Mouse (Mus musculus) gastrocnemius, adult 2 months (tissue): Measurements from ENCODE around the gene Wdr81. TPM values are rescaled to one million over a fixed set of nuclear protein-coding genes. Genes with fewer than 3 reads are reported as not detected.

ENCODE experiments used
- DNase-seq: peaks from one replicate; pipeline ENCODE4 v3.0.0; 2022
- H3K27ac ChIP-seq: fragments of 200-600 bp; 2 replicates; pipeline ENCODE4 v1.8.1; 2022; ENCODE audit warnings: mild to moderate bottlenecking
- H3K4me3 ChIP-seq: fragments of 200-600 bp; 2 replicates; pipeline ENCODE4 v1.8.1; 2022; ENCODE audit warnings: mild to moderate bottlenecking, moderate library complexity
- CTCF ChIP-seq: fragments of 200-600 bp; IDR thresholded peaks from 2 replicates; pipeline ENCODE4 v1.8.1; 2022; ENCODE audit warnings: antibody characterized with exemption, mild to moderate bottlenecking, moderate library complexity
- intact Hi-C: fragments of 180-260 bp; cut with DNase I; formaldehyde crosslinking; loops from one replicate; pipeline ENCODE4 v1.15.1; 2025
- microRNA-seq: library from miRNA; unstranded; fragments of <30 nt; microRNA quantifications from one replicate; pipeline ENCODE4 v1.2.0, GENCODE M21; 2021
- total RNA-seq, 2 experiments: library from RNA; stranded (reverse); gene quantifications; 2 replicates each; pipeline ENCODE4 v1.2.3; 2021

Wdr81 gene
- total RNA-seq, 2 experiments from 2014 or later, result 4.9 to 6.4 TPM

- intact Hi-C loops, result loop anchor here (5.0 kb wide), 1 partner anchor 172 kb away; no protein-coding TSS in a partner anchor
- Histone ChIP-seq H3K4me3 (no peak overlapping the region), H3K27ac (peak overlapping the region; percentile 40; the same call in 1 of the 2 replicates)
- DNase-seq, result no peak
- TF ChIP-seq CTCF, result no peak
Measured at GRCm38 (mm10) chr11:75400099-75400498, 54.4 kb downstream of the Wdr81 start.

GRCm38 (mm10) chr11:75399411-75399841 is 55.1 kb downstream of the Wdr81 start:
- H3K27ac ChIP-seq, result peak overlapping the region; percentile 40; the same call in 1 of the 2 replicates
- peak; percentile 36 for DNase-seq
- no peak overlapping the region for H3K4me3 ChIP-seq
- intact Hi-C loops, result no loop called here
- no peak for TF ChIP-seq CTCF

- Histone ChIP-seq H3K4me3 (no peak overlapping the region), H3K27ac (no peak overlapping the region)
- intact Hi-C loops, result no loop called here
- DNase-seq, result no peak
- TF ChIP-seq CTCF, result no peak
Measured at GRCm38 (mm10) chr11:75397452-75397851, 57.1 kb downstream of the Wdr81 start.

GRCm38 (mm10) chr11:75395611-75396010 is 58.9 kb downstream of the Wdr81 start:
- TF ChIP-seq CTCF, result no peak
- Histone ChIP-seq H3K27ac (peak overlapping the region; percentile 43; the same call in 1 of the 2 replicates), H3K4me3 (no peak overlapping the region)
- DNase-seq, result no peak
- intact Hi-C loops, result no loop called here

Small RNAs within 50 kb of the gene (microRNA-seq; reads per million reads assigned to microRNA genes)
- gene Mir22, result 116,549 reads per million, percentile 100 among the genes with 10 or more reads in this experiment

Other genes starting within 250 kb of the Wdr81 start
- 10 to 100 TPM; 60.4 to 62.5 TPM for gene Rpa1, start 106.4 kb downstream of the Wdr81 start, total RNA-seq
- gene Smyd4, start 106.3 kb downstream of the Wdr81 start, total RNA-seq, result 1 to 10 TPM; 4.0 to 4.3 TPM
- gene Serpinf1, start 32.0 kb downstream of the Wdr81 start, total RNA-seq, result 100 to 1,000 TPM in 1 of 2 experiments, 10 to 100 TPM in 1; 55.5 to 168 TPM
- gene Serpinf2, start 15.1 kb downstream of the Wdr81 start, total RNA-seq, result not detected
- gene Tlcd2, start 7.0 kb upstream of the Wdr81 start, total RNA-seq, result 1 to 10 TPM; 2.6 to 3.1 TPM
- gene Prpf8, start 32.1 kb upstream of the Wdr81 start, total RNA-seq, result 10 to 100 TPM; 69.3 to 76.7 TPM
- 10 to 100 TPM; 33.4 to 41.9 TPM for gene Rilp, start 55.4 kb upstream of the Wdr81 start, total RNA-seq
- 1 to 10 TPM; 2.4 to 5.7 TPM for gene Scarf1, start 58.8 kb upstream of the Wdr81 start, total RNA-seq
- gene Slc43a2, start 77.0 kb upstream of the Wdr81 start, total RNA-seq, result 10 to 100 TPM; 19.0 to 41.6 TPM
- 100 to 1,000 TPM; 151 to 206 TPM for gene Pitpna, start 133.4 kb upstream of the Wdr81 start, total RNA-seq
- gene Inpp5k, start 176.3 kb upstream of the Wdr81 start, total RNA-seq, result 10 to 100 TPM; 25.9 to 27.4 TPM
- 10 to 100 TPM; 34.1 to 43.9 TPM for gene Myo1c, start 195.8 kb upstream of the Wdr81 start, total RNA-seq
- 10 to 100 TPM; 53.4 to 64.3 TPM for gene Crk, start 224.5 kb upstream of the Wdr81 start, total RNA-seq